Mouse (Mus musculus) midbrain, embryonic 15.5 days (tissue): ENCODE measurements around the gene Tmem230. TPM values are rescaled to one million over a fixed set of nuclear protein-coding genes. Genes with fewer than 3 reads are reported as not detected.
"Not testable (repeated sequence)": the region's sequence is repeated elsewhere in the genome, so short reads cannot be mapped to it uniquely, and the experiment has no call there.

Experiments used
- ATAC-seq: fragments of 200-750 bp; cut with Nextera tagmentation; replicated peaks from 2 replicates; pipeline ENCODE4 v1.8.0; 2017; ENCODE audit warnings: moderate TSS enrichment
- H3K27ac ChIP-seq: fragments of 300-500 bp; sonication (generic); 2 replicates; pipeline ENCODE4 v1.5.1; 2015; ENCODE audit warnings: mild to moderate bottlenecking, inconsistent platforms
- H3K27me3 ChIP-seq: fragments of 300-500 bp; sonication (generic); replicated peaks from 2 replicates; pipeline ENCODE4 v1.6.1; 2015; ENCODE audit warnings: inconsistent platforms
- H3K36me3 ChIP-seq: fragments of 300-500 bp; sonication (generic); replicated peaks from 2 replicates; pipeline ENCODE4 v1.6.1; 2015; ENCODE audit warnings: inconsistent platforms
- H3K4me1 ChIP-seq: fragments of 300-500 bp; sonication (generic); 2 replicates; pipeline ENCODE4 v1.6.1; 2015; ENCODE audit warnings: inconsistent platforms
- H3K4me2 ChIP-seq: fragments of 300-500 bp; sonication (generic); 2 replicates; pipeline ENCODE4 v1.6.1; 2015; ENCODE audit warnings: inconsistent platforms, mild to moderate bottlenecking, moderate library complexity
- H3K4me3 ChIP-seq: fragments of 300-500 bp; sonication (generic); 2 replicates; pipeline ENCODE4 v1.5.1; 2015; ENCODE audit warnings: mild to moderate bottlenecking, inconsistent platforms
- H3K9ac ChIP-seq: fragments of 300-500 bp; sonication (generic); 2 replicates; pipeline ENCODE4 v1.6.1; 2015; ENCODE audit warnings: mild to moderate bottlenecking, inconsistent platforms
- H3K9me3 ChIP-seq: fragments of 300-500 bp; sonication (generic); 2 replicates; pipeline ENCODE4 v1.6.1; 2016; ENCODE audit warnings: inconsistent platforms
- WGBS: fragments of 180-500 bp; shearing (Covaris S2); methylation state at CpG from one replicate; pipeline ENCODE4 v1.1.7; 2015; ENCODE audit warnings: mixed read lengths; 5-methylcytosine and 5-hydroxymethylcytosine counted together
- polyA plus RNA-seq: library from polyadenylated mRNA; unstranded; fragments of >200 nt; fragmentation: Nextera tagmentation; extraction: Ambion mirVana; gene quantifications from 2 replicates; pipeline ENCODE4 v1.2.1, GENCODE M21; 2015

The Tmem230 gene
- 42.9 and 48.0 TPM in 2 replicates for polyA plus RNA-seq

DNA sequence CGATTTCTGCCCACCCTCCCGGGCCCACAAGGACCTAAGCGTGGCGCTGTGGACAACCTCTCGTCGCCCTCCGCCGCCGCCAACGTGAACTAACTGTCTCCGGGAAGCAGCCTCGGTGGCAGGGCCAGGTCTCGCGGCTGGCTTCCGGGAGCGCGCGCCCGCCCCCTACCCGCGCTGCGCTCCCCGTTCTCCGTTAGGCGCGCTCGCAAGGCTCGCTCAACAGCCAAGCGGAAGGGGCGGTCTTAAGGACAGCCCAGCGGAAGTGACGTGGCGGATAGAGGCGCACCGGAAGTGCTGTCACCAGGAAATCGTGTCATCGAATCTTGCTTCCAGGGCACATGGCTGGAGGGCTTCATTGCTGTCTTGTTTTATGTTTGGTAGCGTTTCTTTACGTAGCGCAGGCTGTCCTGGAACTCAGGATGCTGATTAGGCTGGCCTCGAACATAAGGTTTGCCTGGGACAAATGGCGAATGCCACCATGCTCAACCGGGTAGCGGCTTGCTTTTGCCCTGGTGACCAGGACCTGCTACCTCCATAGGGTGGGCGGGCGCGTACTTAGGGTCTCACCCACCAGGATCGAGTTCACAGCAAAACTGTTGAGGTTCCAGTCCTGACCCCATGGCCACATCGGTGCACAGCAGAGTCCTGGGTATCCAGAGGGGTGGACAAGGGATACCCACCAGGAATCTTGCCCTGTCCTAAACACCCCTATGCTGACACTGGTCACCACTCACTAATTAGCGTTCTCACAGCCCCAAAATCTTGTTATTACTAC is at the start of gene Tmem230:
Tmem230 (minus strand) TSS at position 269 of the 775 bp plus-strand sequence.
- Histone ChIP-seq H3K4me2 (peak within 1 kb of the TSS; percentile 92), H3K9ac (peak within 1 kb of the TSS; percentile 58), H3K4me1 (peaks cover 31% of the 10 kb centered on the region), H3K27ac (peak within 1 kb of the TSS; percentile 81), H3K27me3 (no peaks in the 10 kb centered on the region), H3K9me3 (no peaks in the 10 kb centered on the region), H3K4me3 (peak within 1 kb of the TSS; percentile 73), H3K36me3 (peaks cover 1% of the 10 kb centered on the region; the same call in 1 of the 2 replicates)
- ATAC-seq: peak; percentile 94
- 6% methylated on average over 48 of the region's 50 CpGs for WGBS

DNA sequence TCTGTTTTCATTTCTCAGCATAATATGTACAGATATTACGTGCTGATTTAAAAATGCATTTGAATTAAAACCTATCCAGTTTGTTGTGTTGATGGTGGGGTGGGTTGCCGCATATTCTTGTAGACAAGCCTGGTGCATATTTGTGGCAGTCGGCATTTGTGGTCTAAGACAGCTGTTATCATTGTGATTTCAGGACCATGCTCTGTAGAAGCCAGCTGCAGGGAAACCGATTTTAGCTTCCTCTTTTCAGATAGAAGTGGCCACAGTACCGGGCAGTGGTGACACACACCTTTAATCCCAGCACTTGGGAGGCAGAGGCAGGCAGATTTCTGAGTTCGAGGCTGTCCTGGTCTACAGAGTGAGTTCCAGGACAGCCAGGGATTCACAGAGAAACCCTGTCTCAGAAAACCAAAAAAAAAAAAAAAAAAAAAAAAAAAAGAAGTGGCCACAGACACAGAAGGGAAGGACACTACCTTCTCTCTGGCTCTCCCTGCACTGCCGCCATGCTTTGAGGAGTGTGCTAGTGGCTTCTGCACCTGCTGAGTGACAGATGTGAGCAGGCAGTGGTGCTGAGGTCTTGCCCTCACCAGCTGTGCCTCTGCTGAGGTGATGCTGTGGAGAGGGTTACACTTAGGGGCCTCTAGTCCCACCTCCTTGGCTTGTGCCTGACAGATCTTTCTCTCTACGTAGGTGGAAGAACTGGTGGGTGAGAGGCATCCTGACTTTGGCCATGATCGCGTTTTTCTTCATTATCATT is 46.3 kb upstream of the Tmem230 start:
- H3K27me3 ChIP-seq: no peaks in the 10 kb centered on the region
- H3K4me3 ChIP-seq: no peak overlapping the region
- no peak for ATAC-seq
- H3K4me2 ChIP-seq: no peak overlapping the region
- no peak overlapping the region for H3K9ac ChIP-seq
- H3K27ac ChIP-seq: no peak overlapping the region
- WGBS: 96% methylated on average over 10 of the region's 10 CpGs
- H3K4me1 ChIP-seq: peaks cover 15% of the 10 kb centered on the region
- H3K9me3 ChIP-seq: no peaks in the 10 kb centered on the region
- H3K36me3 ChIP-seq: peaks cover 13% of the 10 kb centered on the region

DNA sequence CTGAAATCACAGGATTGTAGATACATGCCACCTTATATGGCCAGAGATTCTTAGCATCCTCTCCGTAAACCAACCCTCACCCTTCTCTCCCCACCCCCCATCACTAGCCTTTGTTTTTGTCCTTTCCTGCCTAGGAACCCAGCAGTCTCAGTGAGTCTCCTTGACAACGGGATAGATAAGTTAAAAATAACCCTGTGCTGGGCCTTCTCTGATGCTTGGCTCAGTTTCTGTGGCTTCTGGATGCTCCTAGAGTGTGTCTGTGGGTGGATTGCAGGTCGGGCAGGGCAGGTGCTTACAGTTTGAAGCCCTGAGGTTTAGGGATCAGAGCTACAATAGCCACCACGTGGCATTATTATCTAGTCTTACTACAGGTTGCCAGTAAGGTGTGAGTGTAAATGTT is 44.5 kb upstream of the Tmem230 start:
- WGBS: 18% methylated on average over 4 of the region's 4 CpGs
- Histone ChIP-seq H3K36me3 (peaks cover 7% of the 10 kb centered on the region), H3K27me3 (no peaks in the 10 kb centered on the region), H3K4me2 (no peak overlapping the region), H3K9ac (no peak overlapping the region), H3K27ac (0 out of 2 replicates have a peak overlapping the region, but pooled peaks have one; percentile 1), H3K9me3 (0 out of 2 replicates have a peak, but pooled peaks cover 2% of the 10 kb centered on the region), H3K4me1 (peaks cover 15% of the 10 kb centered on the region), H3K4me3 (no peak overlapping the region)
- ATAC-seq: peak; percentile 48; the same call in 1 of the 2 replicates

DNA sequence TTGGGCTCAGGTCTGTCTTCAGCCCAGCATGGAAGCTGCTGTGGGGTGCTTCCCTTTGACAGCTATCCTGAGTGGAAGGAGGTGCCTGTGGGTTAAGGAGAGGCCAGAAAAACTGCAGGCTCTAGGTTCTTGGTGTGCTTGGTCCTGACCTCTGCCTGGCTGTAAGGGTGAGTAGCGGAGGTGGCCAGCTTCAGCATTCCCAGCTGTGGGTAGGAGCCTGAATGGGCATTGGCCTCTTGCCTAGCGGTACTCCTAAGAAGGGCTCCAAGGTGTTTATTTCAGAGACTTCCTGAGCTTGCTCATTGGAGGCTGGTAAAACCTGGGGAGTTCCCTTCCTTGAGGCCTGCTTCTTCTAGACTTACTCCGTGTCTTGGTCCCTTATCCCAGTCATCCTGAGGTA is 43.7 kb upstream of the Tmem230 start:
- no peaks in the 10 kb centered on the region for H3K27me3 ChIP-seq
- no peak overlapping the region for H3K4me3 ChIP-seq
- 0 out of 2 replicates have a peak, but pooled peaks cover 2% of the 10 kb centered on the region for H3K9me3 ChIP-seq
- peaks cover 7% of the 10 kb centered on the region; the same call in 1 of the 2 replicates for H3K36me3 ChIP-seq
- no peak overlapping the region; the same call in 1 of the 2 replicates for H3K27ac ChIP-seq
- 65% methylated on average over 3 of the region's 3 CpGs for WGBS
- ATAC-seq: no peak
- no peak overlapping the region for H3K9ac ChIP-seq
- peaks cover 15% of the 10 kb centered on the region for H3K4me1 ChIP-seq
- H3K4me2 ChIP-seq: no peak overlapping the region

DNA sequence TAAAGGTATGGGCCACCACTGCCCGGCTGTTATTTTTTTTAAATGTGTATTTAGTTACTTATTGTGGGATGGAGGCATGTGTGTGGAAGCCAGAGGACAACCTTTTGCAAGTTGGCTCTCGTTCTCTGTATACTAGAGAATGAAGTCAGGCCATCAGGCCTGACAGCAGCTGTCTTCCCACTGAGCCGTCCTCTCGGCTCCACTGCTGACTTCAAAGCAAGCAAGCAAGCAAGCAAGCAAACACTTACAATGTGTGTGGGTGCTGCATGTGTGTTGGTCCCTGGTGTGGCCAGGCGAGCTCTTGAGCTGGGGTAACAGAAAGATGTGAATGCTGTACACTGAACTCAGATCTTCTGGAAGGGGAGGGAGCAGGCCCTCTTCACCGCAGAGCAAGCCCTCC is 43.2 kb upstream of the Tmem230 start:
- H3K4me1 ChIP-seq: peaks cover 15% of the 10 kb centered on the region
- no peak overlapping the region for H3K4me2 ChIP-seq
- no peak overlapping the region; the same call in 1 of the 2 replicates for H3K27ac ChIP-seq
- no peak overlapping the region for H3K4me3 ChIP-seq
- no peak overlapping the region for H3K9ac ChIP-seq
- H3K9me3 ChIP-seq: 0 out of 2 replicates have a peak, but pooled peaks cover 2% of the 10 kb centered on the region
- WGBS: 77% methylated on average over 6 of the region's 6 CpGs
- no peak for ATAC-seq
- peaks cover 7% of the 10 kb centered on the region; the same call in 1 of the 2 replicates for H3K36me3 ChIP-seq
- no peaks in the 10 kb centered on the region for H3K27me3 ChIP-seq

DNA sequence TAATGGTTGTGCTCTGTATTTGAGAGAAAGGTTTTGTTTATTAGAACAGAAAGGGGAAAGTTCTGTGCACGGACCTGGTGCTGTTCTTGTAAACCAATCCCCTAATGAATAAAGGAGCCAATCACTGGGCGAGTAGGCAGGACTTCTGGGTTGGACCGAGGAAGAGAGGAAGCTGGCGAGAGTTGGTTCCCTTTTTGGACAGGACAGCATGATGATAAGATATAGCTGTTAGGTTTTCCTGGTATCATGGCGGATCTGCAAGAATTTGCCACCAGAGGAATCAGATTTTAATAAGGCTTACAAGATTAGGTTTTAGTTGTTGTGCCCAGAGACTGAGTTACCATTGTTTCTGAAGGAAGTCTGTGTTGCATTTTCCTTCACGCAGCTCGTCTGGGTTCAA is 41.6 kb upstream of the Tmem230 start:
- not testable (repeated sequence) for H3K36me3 ChIP-seq, H3K9ac ChIP-seq, H3K9me3 ChIP-seq, H3K4me2 ChIP-seq, H3K27ac ChIP-seq, H3K27me3 ChIP-seq, H3K4me3 ChIP-seq, ATAC-seq
- peaks cover 15% of the 10 kb centered on the region for H3K4me1 ChIP-seq
- 81% methylated on average over 5 of the region's 7 CpGs for WGBS

DNA sequence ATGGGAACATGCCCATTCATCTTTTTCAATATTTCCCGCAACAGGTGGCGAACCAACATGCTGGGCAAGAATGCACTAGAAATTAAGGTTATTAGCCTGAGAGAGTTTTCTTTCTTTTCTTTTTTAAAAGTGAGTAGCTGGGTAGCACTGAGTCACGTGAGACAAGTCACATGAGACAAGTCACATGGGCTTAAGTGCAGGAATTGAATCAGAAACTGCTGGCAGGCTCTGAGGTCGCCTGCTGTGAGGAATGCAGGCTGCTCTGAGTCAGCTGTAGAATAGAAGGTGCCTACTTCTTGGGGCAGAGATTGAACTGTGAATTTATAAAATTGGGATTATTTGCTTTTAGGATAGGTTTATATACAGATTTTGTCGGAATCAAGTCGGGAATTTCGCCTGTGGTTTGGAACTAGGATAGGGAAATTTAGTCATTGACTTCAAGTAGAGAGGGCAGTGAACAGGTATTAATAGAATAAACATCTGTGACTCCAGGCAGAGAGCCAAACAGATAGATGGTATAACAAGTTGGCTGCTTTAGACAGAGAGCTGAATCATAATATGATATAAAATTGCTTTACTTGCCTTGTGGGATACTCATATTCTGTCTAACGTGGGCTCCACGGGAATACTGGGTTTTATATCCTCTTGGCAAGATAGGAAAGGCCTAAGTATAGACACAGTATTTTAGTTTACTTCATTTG is 38.9 kb upstream of the Tmem230 start:
- no peak overlapping the region for H3K27ac ChIP-seq
- no peaks in the 10 kb centered on the region for H3K27me3 ChIP-seq
- no peak overlapping the region for H3K4me3 ChIP-seq
- H3K4me1 ChIP-seq: peaks cover 32% of the 10 kb centered on the region
- 89% methylated on average over 9 of the region's 9 CpGs for WGBS
- no peak overlapping the region for H3K9ac ChIP-seq
- no peak overlapping the region for H3K4me2 ChIP-seq
- H3K36me3 ChIP-seq: no peaks in the 10 kb centered on the region; the same call in 1 of the 2 replicates
- no peak for ATAC-seq
- 0 out of 2 replicates have a peak, but pooled peaks cover 2% of the 10 kb centered on the region for H3K9me3 ChIP-seq

DNA sequence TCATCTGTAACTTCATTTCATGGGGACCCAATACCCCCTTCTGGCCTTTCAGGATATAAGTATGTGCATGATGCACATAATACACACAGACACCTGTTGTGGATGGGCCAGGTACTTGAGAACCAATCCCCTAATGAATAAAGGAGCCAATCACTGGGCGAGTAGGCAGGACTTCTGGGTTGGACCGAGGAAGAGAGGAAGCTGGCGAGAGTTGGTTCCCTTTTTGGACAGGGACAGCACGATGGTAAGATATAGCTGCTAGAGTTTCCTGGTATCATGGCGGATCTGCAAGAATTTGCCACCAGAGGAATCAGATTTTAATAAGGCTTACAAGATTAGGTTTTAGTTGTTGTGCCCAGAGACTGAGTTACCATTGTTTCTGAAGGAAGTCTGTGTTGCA is 38.1 kb upstream of the Tmem230 start:
- not testable (repeated sequence) for H3K27ac ChIP-seq, H3K9me3 ChIP-seq, H3K9ac ChIP-seq, H3K4me3 ChIP-seq, H3K4me2 ChIP-seq, ATAC-seq, H3K36me3 ChIP-seq, H3K27me3 ChIP-seq
- peaks cover 24% of the 10 kb centered on the region for H3K4me1 ChIP-seq
- 96% methylated on average over 5 of the region's 5 CpGs for WGBS

DNA sequence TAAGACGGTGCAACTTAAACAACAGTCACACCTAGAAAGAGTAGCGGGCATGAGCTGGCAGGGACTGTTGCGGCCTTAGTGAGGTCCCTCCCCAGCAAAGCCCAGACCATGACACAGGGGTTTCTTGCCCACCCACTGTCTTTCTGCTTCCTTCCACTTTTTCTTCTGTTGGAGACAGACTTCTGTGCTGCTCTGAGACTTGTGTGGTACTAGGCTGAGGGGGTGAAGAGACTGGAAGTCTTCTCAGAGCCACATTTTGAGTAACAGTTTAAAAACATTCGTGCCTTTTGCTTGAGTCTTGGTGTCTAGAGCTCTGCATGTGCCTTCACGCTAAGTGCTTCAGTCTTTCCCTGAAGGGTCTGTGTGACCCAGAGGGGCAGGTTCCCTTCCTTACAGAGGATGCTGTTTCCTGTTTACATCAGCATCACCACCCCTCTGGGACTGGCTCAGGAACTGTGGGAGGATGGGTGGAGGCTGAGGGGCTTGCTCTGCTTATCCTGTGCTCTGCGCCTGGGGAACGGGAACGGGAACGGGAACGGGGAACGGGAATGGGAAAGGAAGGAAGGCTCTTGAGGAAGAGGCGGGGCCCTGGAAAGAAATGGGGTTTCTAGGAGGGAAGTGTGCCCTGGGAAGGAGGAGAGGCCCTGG is 37.0 kb upstream of the Tmem230 start:
- WGBS: 83% methylated on average over 12 of the region's 12 CpGs
- H3K27me3 ChIP-seq: no peaks in the 10 kb centered on the region
- no peak for ATAC-seq

DNA sequence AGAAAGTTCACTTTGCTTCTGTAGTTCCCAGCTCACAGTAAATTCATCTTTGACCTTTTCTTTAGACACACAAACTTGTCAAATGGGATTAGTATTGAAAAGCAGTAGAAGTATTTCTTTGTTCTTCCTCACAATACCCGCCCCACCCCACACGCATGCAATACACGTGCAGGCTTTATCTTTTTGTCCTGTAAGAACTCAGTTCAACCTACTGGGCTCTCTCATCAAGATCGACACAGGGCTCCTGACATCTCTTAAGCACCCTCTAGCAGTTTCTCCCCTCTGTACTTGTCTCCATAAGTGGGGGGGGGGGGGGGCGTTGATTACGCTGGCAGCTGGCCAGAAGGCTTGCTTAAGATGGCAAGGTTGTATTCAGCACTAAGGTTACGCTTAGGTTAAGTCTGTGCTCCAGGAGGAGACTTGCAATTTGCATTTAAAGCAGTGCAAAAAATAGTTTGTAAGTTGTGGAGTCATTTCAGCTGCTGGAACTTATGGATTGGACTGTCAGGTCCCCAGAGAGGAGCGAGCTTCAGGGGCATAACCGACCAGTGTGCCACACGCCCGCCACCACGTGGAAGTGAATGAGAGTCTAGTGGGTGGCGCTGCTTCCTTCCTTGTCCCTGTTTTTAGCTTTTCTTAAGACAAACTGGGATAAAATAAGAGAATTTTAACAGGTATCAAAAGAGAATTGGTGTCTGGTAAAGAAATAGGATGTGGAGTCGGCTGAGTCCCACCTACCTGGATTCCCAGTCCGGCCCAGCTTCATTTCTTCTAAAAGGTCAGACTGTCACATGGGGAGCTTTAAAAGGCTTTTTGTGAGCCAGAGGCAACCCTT is 35.8 kb upstream of the Tmem230 start:
- 32% methylated on average over 15 of the region's 15 CpGs for WGBS
- H3K27me3 ChIP-seq: no peaks in the 10 kb centered on the region

More for the DNA sequence above, 37.0 kb upstream of the Tmem230 start:
- H3K4me2 ChIP-seq: no peak overlapping the region
- peaks cover 24% of the 10 kb centered on the region for H3K4me1 ChIP-seq
- H3K9me3 ChIP-seq: 0 out of 2 replicates have a peak, but pooled peaks cover 2% of the 10 kb centered on the region
- no peaks in the 10 kb centered on the region; the same call in 1 of the 2 replicates for H3K36me3 ChIP-seq
- H3K9ac ChIP-seq: no peak overlapping the region
- H3K4me3 ChIP-seq: no peak overlapping the region
- no peak overlapping the region for H3K27ac ChIP-seq

More for the DNA sequence above, 35.8 kb upstream of the Tmem230 start:
- no peak overlapping the region for H3K4me3 ChIP-seq
- no peak overlapping the region for H3K9ac ChIP-seq
- H3K4me1 ChIP-seq: peaks cover 24% of the 10 kb centered on the region
- no peaks in the 10 kb centered on the region; the same call in 1 of the 2 replicates for H3K36me3 ChIP-seq
- 0 out of 2 replicates have a peak, but pooled peaks have one; percentile 29 for ATAC-seq
- H3K4me2 ChIP-seq: no peak overlapping the region
- 0 out of 2 replicates have a peak, but pooled peaks cover 2% of the 10 kb centered on the region for H3K9me3 ChIP-seq
- no peak overlapping the region for H3K27ac ChIP-seq
